Mouse (Mus musculus): Measurements from ENCODE around the gene Bcor. TPM values are rescaled to one million over a fixed set of nuclear protein-coding genes. Genes with fewer than 3 reads are reported as not detected.
A peak's percentile ranks its signal among the peaks of the same experiment; 100 is the strongest.

The Bcor gene
- polyA plus RNA-seq, 1 experiment from 2014 or later, result 27.7 TPM

- no peaks in the 10 kb centered on the region for H3K36me3 ChIP-seq (ENCODE audit: control insufficient read depth, insufficient read depth, low read length)
- 5% methylated on average over 31 of the region's 31 CpGs for WGBS
- H3K9ac ChIP-seq (ENCODE audit: low read length), result no peak overlapping the region
- no peaks in the 10 kb centered on the region for H3K9me3 ChIP-seq (ENCODE audit: control insufficient read depth, low read length)
- H3K27me3 ChIP-seq (ENCODE audit: control insufficient read depth, insufficient read depth, low read length), result peaks cover 82% of the 10 kb centered on the region
- no peak overlapping the region for H3K27ac ChIP-seq (ENCODE audit: low read depth, low read length)
- peaks cover 20% of the 10 kb centered on the region for H3K4me1 ChIP-seq (ENCODE audit: control insufficient read depth, insufficient read depth, low read length)
- no peak overlapping the region for H3K4me3 ChIP-seq (ENCODE audit: low read depth, low read length)
- peak overlapping the region; percentile 11; the same call in 1 of the 2 replicates for H3K4me2 ChIP-seq
- DNase-seq (ENCODE audit: low spot score, missing footprints), result peak; percentile 92
- no peak for ATAC-seq (ENCODE audit: low FRiP score)
Measured at GRCm38 (mm10) chrX:12153141-12154095, 6.7 kb downstream of the Bcor start.

GRCm38 (mm10) chrX:12151996-12152904 is 7.9 kb downstream of the Bcor start:
- no peaks in the 10 kb centered on the region for H3K36me3 ChIP-seq (ENCODE audit: control insufficient read depth, insufficient read depth, low read length)
- H3K9me3 ChIP-seq (ENCODE audit: control insufficient read depth, low read length), result no peaks in the 10 kb centered on the region
- WGBS, result 6% methylated on average over 38 of the region's 42 CpGs
- DNase-seq (ENCODE audit: low spot score, missing footprints), result peak; percentile 91
- peak overlapping the region; percentile 16 for H3K4me3 ChIP-seq (ENCODE audit: low read depth, low read length)
- no peak overlapping the region for H3K27ac ChIP-seq (ENCODE audit: low read depth, low read length)
- H3K9ac ChIP-seq (ENCODE audit: low read length), result peak overlapping the region; percentile 36; the same call in 1 of the 2 replicates
- peaks cover 70% of the 10 kb centered on the region for H3K27me3 ChIP-seq (ENCODE audit: control insufficient read depth, insufficient read depth, low read length)
- no peak for ATAC-seq (ENCODE audit: low FRiP score)
- peaks cover 16% of the 10 kb centered on the region for H3K4me1 ChIP-seq (ENCODE audit: control insufficient read depth, insufficient read depth, low read length)
- peak overlapping the region; percentile 42 for H3K4me2 ChIP-seq

- no peaks in the 10 kb centered on the region for H3K9me3 ChIP-seq (ENCODE audit: control insufficient read depth, low read length)
- H3K36me3 ChIP-seq (ENCODE audit: control insufficient read depth, insufficient read depth, low read length), result no peaks in the 10 kb centered on the region
- peak overlapping the region; percentile 36 for H3K9ac ChIP-seq (ENCODE audit: low read length)
- peak overlapping the region; percentile 42 for H3K4me2 ChIP-seq
- ATAC-seq (ENCODE audit: low FRiP score) (peak; percentile 33; the same call in 1 of the 2 replicates), DNase-seq (ENCODE audit: low spot score, missing footprints) (peak; percentile 89)
- H3K4me1 ChIP-seq (ENCODE audit: control insufficient read depth, insufficient read depth, low read length), result peaks cover 11% of the 10 kb centered on the region
- WGBS, result 3% methylated on average over 43 of the region's 43 CpGs
- H3K27me3 ChIP-seq (ENCODE audit: control insufficient read depth, insufficient read depth, low read length), result peaks cover 66% of the 10 kb centered on the region
- peak overlapping the region; percentile 16 for H3K4me3 ChIP-seq (ENCODE audit: low read depth, low read length)
- H3K27ac ChIP-seq (ENCODE audit: low read depth, low read length), result no peak overlapping the region
Measured at GRCm38 (mm10) chrX:12151269-12151995, 8.7 kb downstream of the Bcor start.

DNA sequence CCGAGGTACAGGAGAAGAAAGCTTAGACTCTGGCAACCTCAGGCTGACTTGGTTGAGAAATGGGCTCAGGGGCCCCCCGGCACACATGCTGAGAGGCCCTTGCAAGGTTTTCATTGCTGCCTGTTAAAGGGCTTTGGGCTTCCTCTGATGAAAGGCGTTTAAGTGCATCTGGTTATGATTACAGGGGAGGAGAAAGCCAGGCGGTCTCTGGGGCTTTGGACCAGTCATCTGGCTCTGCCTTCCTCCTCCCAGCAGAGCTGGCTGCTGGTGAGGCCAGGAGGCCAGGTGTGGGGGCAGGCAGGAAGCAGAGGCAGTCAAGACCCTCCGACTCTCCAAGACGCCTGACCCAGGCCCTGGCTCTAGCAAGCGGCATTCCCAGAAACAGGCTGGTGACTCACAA is 9.7 kb downstream of the Bcor start:
- H3K4me2 ChIP-seq, result no peak overlapping the region
- H3K27me3 ChIP-seq (ENCODE audit: control insufficient read depth, insufficient read depth, low read length), result peaks cover 59% of the 10 kb centered on the region
- H3K9me3 ChIP-seq (ENCODE audit: control insufficient read depth, low read length), result no peaks in the 10 kb centered on the region
- no peaks in the 10 kb centered on the region for H3K36me3 ChIP-seq (ENCODE audit: control insufficient read depth, insufficient read depth, low read length)
- no peak overlapping the region for H3K27ac ChIP-seq (ENCODE audit: low read depth, low read length)
- no peak overlapping the region for H3K4me3 ChIP-seq (ENCODE audit: low read depth, low read length)
- ATAC-seq (ENCODE audit: low FRiP score), result no peak
- 12% methylated on average over 7 of the region's 7 CpGs for WGBS
- H3K4me1 ChIP-seq (ENCODE audit: control insufficient read depth, insufficient read depth, low read length), result peaks cover 14% of the 10 kb centered on the region
- H3K9ac ChIP-seq (ENCODE audit: low read length), result no peak overlapping the region
- peak; percentile 84 for DNase-seq (ENCODE audit: low spot score, missing footprints)

GRCm38 (mm10) chrX:12146263-12146662 is 13.9 kb downstream of the Bcor start:
- H3K4me2 ChIP-seq, result no peak overlapping the region
- no peaks in the 10 kb centered on the region for H3K36me3 ChIP-seq (ENCODE audit: control insufficient read depth, insufficient read depth, low read length)
- H3K27me3 ChIP-seq (ENCODE audit: control insufficient read depth, insufficient read depth, low read length), result peaks cover 23% of the 10 kb centered on the region
- DNase-seq (ENCODE audit: low spot score, missing footprints) (peak; percentile 76), ATAC-seq (ENCODE audit: low FRiP score) (no peak)
- 61% methylated on average over 2 of the region's 2 CpGs for WGBS
- H3K9me3 ChIP-seq (ENCODE audit: control insufficient read depth, low read length), result no peaks in the 10 kb centered on the region
- no peak overlapping the region for H3K27ac ChIP-seq (ENCODE audit: low read depth, low read length)
- H3K4me1 ChIP-seq (ENCODE audit: control insufficient read depth, insufficient read depth, low read length), result peaks cover 10% of the 10 kb centered on the region
- no peak overlapping the region for H3K9ac ChIP-seq (ENCODE audit: low read length)
- H3K4me3 ChIP-seq (ENCODE audit: low read depth, low read length), result no peak overlapping the region

DNA sequence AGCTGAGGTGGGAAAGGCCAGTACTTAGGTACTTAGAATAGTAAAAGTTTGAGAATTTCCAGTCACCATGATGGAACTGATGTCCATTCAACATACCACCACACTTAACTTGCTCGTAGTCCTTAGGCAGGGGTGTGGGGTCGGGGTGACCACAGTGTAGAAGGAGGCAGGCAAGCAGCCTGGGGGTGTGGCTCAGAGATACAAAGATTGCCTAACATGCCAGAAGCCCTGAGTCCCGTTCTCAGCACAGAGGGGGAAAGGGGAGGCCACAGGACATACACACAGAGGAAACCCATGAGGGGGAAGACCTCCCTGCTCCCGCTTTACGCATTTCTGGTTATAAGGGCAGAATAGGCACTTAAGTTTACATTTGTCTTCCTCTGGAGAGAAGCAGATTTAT is 17.3 kb downstream of the Bcor start:
- H3K36me3 ChIP-seq (ENCODE audit: control insufficient read depth, insufficient read depth, low read length), result no peaks in the 10 kb centered on the region
- H3K27me3 ChIP-seq (ENCODE audit: control insufficient read depth, insufficient read depth, low read length), result peaks cover 33% of the 10 kb centered on the region
- peak; percentile 79 for DNase-seq (ENCODE audit: low spot score, missing footprints)
- no peaks in the 10 kb centered on the region for H3K9me3 ChIP-seq (ENCODE audit: control insufficient read depth, low read length)
- no peak for ATAC-seq (ENCODE audit: low FRiP score)
- H3K4me3 ChIP-seq (ENCODE audit: low read depth, low read length), result no peak overlapping the region
- WGBS, result 57% methylated on average over 5 of the region's 5 CpGs
- no peak overlapping the region for H3K4me2 ChIP-seq
- H3K4me1 ChIP-seq (ENCODE audit: control insufficient read depth, insufficient read depth, low read length), result peaks cover 19% of the 10 kb centered on the region
- no peak overlapping the region for H3K9ac ChIP-seq (ENCODE audit: low read length)
- H3K27ac ChIP-seq (ENCODE audit: low read depth, low read length), result no peak overlapping the region

DNA sequence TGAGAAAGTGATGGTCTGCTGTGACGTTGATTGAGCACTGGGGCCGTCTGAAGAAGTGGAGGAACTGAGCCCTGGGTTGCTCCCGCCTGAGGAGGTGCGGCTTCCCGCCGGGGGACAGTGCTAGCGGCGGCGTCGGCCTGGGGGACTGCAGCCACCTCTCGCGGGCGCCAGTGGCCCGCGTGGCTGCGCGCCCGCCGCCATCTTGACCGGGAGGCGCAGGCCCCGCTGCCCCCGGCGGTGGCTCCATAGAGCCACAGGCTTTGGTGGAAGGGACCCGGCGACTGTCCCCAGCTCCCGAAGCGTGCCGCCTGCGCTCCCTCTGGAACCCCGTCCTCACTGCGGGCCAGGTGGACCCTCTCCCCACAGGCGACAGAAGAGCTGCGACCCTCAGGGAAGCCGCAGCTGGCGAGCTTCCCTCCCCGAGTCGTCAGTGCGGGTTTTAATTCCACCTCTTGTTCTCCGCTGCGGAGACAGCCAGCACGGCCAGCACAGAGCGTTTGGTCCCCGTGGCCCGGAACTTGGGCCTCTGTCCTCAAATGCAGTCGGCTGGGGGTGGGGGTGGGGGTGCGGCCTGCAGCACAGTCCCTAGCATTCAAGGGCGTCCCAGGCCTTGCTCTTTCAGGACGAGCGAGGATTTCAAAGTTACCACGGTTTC is 19.9 kb downstream of the Bcor start:
- peak overlapping the region; percentile 66 for H3K9ac ChIP-seq (ENCODE audit: low read length)
- no peaks in the 10 kb centered on the region for H3K36me3 ChIP-seq (ENCODE audit: control insufficient read depth, insufficient read depth, low read length)
- DNase-seq (ENCODE audit: low spot score, missing footprints) (peak; percentile 95), ATAC-seq (ENCODE audit: low FRiP score) (peak; percentile 15; the same call in 1 of the 2 replicates)
- H3K4me1 ChIP-seq (ENCODE audit: control insufficient read depth, insufficient read depth, low read length), result peaks cover 27% of the 10 kb centered on the region
- H3K27me3 ChIP-seq (ENCODE audit: control insufficient read depth, insufficient read depth, low read length), result peaks cover 48% of the 10 kb centered on the region
- peak overlapping the region; percentile 22 for H3K4me3 ChIP-seq (ENCODE audit: low read depth, low read length)
- no peaks in the 10 kb centered on the region for H3K9me3 ChIP-seq (ENCODE audit: control insufficient read depth, low read length)
- 5% methylated on average over 51 of the region's 51 CpGs for WGBS
- H3K27ac ChIP-seq (ENCODE audit: low read depth, low read length), result no peak overlapping the region
- peak overlapping the region; percentile 48 for H3K4me2 ChIP-seq

DNA sequence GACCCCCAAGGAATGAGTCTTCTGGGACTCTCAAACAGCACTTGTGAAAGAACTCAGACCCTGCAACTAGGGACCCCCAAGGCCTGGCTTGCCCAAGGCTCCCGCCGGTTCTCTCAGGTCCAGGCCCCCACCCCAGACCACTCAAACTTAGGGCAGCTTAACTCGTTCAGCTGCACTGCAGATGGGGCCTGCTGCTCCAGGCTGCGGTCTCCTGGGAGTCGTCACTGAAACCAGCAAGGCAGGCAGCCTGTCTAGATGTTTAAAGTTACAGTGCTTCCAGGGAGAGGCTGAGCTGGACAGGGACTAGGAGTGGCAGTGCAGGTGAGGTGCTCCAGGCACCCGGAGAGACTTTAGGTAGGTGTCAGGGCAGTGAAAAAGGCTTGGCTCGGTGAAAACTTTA is 21.9 kb downstream of the Bcor start:
- Histone ChIP-seq H3K27me3 (ENCODE audit: control insufficient read depth, insufficient read depth, low read length) (peaks cover 63% of the 10 kb centered on the region), H3K4me1 (ENCODE audit: control insufficient read depth, insufficient read depth, low read length) (peaks cover 35% of the 10 kb centered on the region), H3K36me3 (ENCODE audit: control insufficient read depth, insufficient read depth, low read length) (no peaks in the 10 kb centered on the region), H3K4me2 (no peak overlapping the region), H3K9me3 (ENCODE audit: control insufficient read depth, low read length) (no peaks in the 10 kb centered on the region), H3K9ac (ENCODE audit: low read length) (no peak overlapping the region), H3K4me3 (ENCODE audit: low read depth, low read length) (no peak overlapping the region), H3K27ac (ENCODE audit: low read depth, low read length) (no peak overlapping the region)
- DNase-seq (ENCODE audit: low spot score, missing footprints) (peak; percentile 87), ATAC-seq (ENCODE audit: low FRiP score) (no peak)
- WGBS, result 7% methylated on average over 7 of the region's 7 CpGs
